Comparison of ENCODE assay signal across 13 mouse cellular contexts in genomic region chr6:56555382-56555781, GRCm38 (mm10). TPM values are rescaled to one million over a fixed set of nuclear protein-coding genes. Genes with fewer than 3 reads are reported as not detected.
DNase-seq lines count a peak whose midpoint lies in the region; ATAC-seq and TF ChIP-seq lines count a peak whose summit lies in the region.
"Had no signal": no experiment of that assay in that cellular context is flagged by ENCODE, and none has a peak within 500 bp of the region (broad histone marks: within the 10 kb centered on the region; RNA-seq: fewer than 3 reads in every experiment).

No protein-coding gene starts in this region.

- no peaks in the 10 kb centered on the region for H3K27me3 ChIP-seq in forebrain, embryonic 12.5 days
- H3K27me3 ChIP-seq in midbrain, embryonic 16.5 days (ENCODE audit: control insufficient read depth, insufficient read depth, low read depth, low read length): no peaks in the 10 kb centered on the region
- H3K27me3 ChIP-seq: CH12.LX; liver, embryonic 13.5 days had no signal

- no peaks in the 10 kb centered on the region for H3K36me3 ChIP-seq in forebrain, embryonic 12.5 days (replicated peaks)
- no peaks in the 10 kb centered on the region for H3K36me3 ChIP-seq in midbrain, embryonic 16.5 days (ENCODE audit: control insufficient read depth, insufficient read depth, low read length)
- H3K36me3 ChIP-seq: liver, embryonic 13.5 days had no signal

- no peak overlapping the region for H3K4me3 ChIP-seq in forebrain, embryonic 12.5 days (replicated peaks)
- H3K4me3 ChIP-seq in midbrain, embryonic 16.5 days (ENCODE audit: low read depth, low read length): no peak overlapping the region
- H3K4me3 ChIP-seq: heart, adult 2 months; liver, embryonic 13.5 days had no signal

- no peak overlapping the region for H3K27ac ChIP-seq in forebrain, embryonic 12.5 days
- H3K27ac ChIP-seq in midbrain, embryonic 16.5 days (ENCODE audit: low read length): no peak overlapping the region
- H3K27ac ChIP-seq: heart, adult 2 months; liver, embryonic 13.5 days; stomach, postnatal 0 days had no signal

- no peaks in the 10 kb centered on the region for H3K9me3 ChIP-seq in forebrain, embryonic 12.5 days
- H3K9me3 ChIP-seq in midbrain, embryonic 16.5 days (replicated peaks; ENCODE audit: control insufficient read depth, low read length, poor library complexity, severe bottlenecking): no peaks in the 10 kb centered on the region
- H3K9me3 ChIP-seq: liver, embryonic 13.5 days had no signal

- WGBS in forebrain, embryonic 12.5 days: 38% methylated on average over 4 of the region's 4 CpGs
- WGBS in midbrain, embryonic 16.5 days: 29% methylated on average over 4 of the region's 4 CpGs

- TF ChIP-seq POLR2A in brain, embryonic 14.5 days (IDR thresholded peaks at IDR 0.05; ENCODE audit: borderline replicate concordance, extremely low read depth, insufficient read depth, insufficient read length, poor library complexity, severe bottlenecking): no peak

- H3K4me2 ChIP-seq in forebrain, embryonic 12.5 days: no peak overlapping the region
- H3K4me2 ChIP-seq in midbrain, embryonic 16.5 days (ENCODE audit: low read length): no peak overlapping the region
- H3K4me2 ChIP-seq: liver, embryonic 13.5 days had no signal

- TF ChIP-seq CTCF in brain, embryonic 14.5 days (IDR thresholded peaks at IDR 0.05; ENCODE audit: borderline replicate concordance, extremely low read depth, insufficient read depth, insufficient read length): no peak

- peak; percentile 91 for ATAC-seq in forebrain, embryonic 12.5 days (ENCODE audit: low FRiP score)
- peak; percentile 87 for ATAC-seq in midbrain, embryonic 16.5 days

- H3K4me1 ChIP-seq in forebrain, embryonic 12.5 days: no peaks in the 10 kb centered on the region
- peaks cover 4% of the 10 kb centered on the region; the same call in 1 of the 2 replicates for H3K4me1 ChIP-seq in midbrain, embryonic 16.5 days (ENCODE audit: control insufficient read depth, insufficient read depth, low read length)
- H3K4me1 ChIP-seq: liver, embryonic 13.5 days had no signal

- DNase-seq in layer of hippocampus, postnatal 10 days (ENCODE audit: low spot score in 2 of 2): peak; percentile 23 to 29
- no peak for DNase-seq in layer of hippocampus, adult 18-20 months (ENCODE audit: low spot score in 2 of 2)
- peak; percentile 92 for DNase-seq in brain, embryonic 14.5 days (ENCODE audit: low read depth)
- DNase-seq in kidney, adult 9 months: no peak
- no peak for DNase-seq in urinary bladder, postnatal 36 days (ENCODE audit: low spot score in 2 of 2)
- DNase-seq: adrenal gland, adult 8-10 months; heart, adult 2 months; liver, embryonic 13.5 days; lung, postnatal 36 days had no signal

- H3K9ac ChIP-seq in forebrain, embryonic 12.5 days: no peak overlapping the region
- H3K9ac ChIP-seq in midbrain, embryonic 16.5 days (ENCODE audit: low read depth, low read length): no peak overlapping the region
- H3K9ac ChIP-seq: liver, embryonic 13.5 days had no signal

RNA-seq across cellular contexts. Expression of gene Pde1c, which starts 13.5 kb away (rescaled TPM):
- total RNA-seq in layer of hippocampus, postnatal 10 days (2021): 1 to 10 TPM; 4.5 to 4.6 TPM
- 1 to 10 TPM; 4.4 to 4.7 TPM for total RNA-seq in layer of hippocampus, adult 18-20 months (2021)
- polyA plus RNA-seq in brain, embryonic 14.5 days (2012; rRNA removed): 9.3 and 10.7 TPM in 2 replicates
- 9.3 and 9.7 TPM in 2 replicates for polyA plus RNA-seq in forebrain, embryonic 12.5 days (2016; fragmentation: Nextera tagmentation; extraction: Ambion mirVana)
- 7.4 and 8.7 TPM in 2 replicates for polyA plus RNA-seq in midbrain, embryonic 16.5 days (2015; fragmentation: Nextera tagmentation; extraction: Ambion mirVana)

Comparison
In these comparisons a context has a peak if more than half of its experiments do, and no peak if none do; other contexts are left out.
1. DNase-seq: peak in layer of hippocampus, postnatal 10 days (2 of 2) and brain, embryonic 14.5 days (single experiment); none in layer of hippocampus, adult 18-20 months (0 of 2), kidney, adult 9 months (single experiment) and urinary bladder, postnatal 36 days (0 of 2).